Mouse (Mus musculus): ENCODE results near the gene Smarcd1. TPM values are rescaled to one million over a fixed set of nuclear protein-coding genes. Genes with fewer than 3 reads are reported as not detected.

Gene Smarcd1
- 10 to 100 TPM; 60.5 to 72.8 TPM for total RNA-seq (2023)

DNA sequence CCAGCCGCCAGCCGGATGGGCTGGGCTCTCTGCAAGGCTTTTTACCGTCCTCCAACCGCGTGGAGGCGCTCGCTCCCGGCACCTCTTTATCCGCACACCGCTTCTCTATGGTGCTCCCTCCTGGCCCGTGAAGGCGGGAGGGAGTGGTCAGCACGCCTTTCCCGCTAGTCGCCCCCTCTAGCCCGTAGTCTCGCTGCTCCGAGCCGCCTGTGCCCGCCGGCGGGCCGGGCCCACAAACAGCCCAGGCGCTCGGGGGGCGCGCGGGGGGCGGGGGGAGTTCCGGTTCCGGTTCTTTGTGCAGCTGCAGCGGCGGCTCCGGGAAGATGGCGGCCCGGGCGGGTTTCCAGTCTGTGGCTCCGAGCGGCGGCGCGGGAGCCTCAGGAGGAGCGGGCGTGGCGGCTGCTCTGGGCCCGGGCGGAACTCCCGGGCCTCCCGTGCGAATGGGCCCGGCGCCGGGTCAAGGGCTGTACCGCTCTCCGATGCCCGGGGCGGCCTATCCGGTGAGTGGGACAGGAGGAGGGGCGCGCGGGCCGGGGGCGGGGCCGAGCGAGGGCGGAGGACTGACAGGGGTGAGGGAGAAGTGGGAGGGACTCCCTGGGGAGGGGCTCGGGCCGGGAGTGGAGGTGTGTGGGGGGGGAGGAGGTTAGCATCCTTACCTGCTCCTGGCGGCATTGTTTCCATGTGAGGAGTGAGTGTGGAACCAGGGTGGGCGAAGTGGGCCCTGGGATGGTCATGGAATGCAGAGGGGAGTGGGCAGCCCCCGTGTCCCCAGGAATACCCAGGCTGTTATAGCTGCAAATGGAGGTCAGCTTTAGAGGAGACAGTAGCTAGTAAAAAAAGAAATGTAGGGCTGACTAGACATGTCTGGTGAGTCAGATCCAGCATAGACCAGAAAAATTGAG lies at the start of gene Smarcd1:
Smarcd1 (plus strand) TSS at position 131 of the 902 bp plus-strand sequence.

DNA sequence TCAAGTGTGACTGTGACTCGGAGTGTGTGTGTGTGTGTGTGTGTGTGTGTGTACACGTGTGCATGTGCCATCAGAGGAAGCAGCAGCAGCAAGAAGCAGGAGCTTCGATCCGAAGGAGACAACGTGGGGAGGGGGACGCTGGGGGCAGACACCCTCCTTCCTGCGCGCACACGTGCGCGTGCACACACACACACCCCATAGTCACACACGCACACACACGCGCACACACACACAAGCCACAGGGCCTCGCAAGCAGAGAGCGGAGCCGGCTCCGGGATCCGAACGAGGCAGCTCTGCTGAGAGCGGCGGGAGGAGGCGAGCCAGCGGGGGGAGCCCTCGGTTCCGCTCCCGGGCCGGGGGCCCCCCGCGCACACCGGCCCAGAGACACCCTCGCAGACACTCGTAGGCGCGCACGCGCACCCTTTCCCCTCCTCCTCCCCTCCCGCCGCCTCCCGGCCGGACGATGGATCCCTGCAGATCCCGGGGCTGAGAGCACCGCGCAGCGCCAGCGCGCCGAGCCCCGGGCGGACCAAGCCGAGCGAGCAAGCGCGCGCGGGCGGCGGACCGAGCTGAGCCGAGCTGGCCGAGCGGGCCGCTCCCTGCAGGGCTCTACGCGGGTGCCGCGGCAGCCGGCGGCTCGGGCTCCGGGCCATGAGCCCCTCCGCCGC lies 31.6 kb upstream of the Smarcd1 start, which contains the start of gene Asic1:
Asic1 (plus strand) TSS at position 215 of the 668 bp plus-strand sequence.

DNA sequence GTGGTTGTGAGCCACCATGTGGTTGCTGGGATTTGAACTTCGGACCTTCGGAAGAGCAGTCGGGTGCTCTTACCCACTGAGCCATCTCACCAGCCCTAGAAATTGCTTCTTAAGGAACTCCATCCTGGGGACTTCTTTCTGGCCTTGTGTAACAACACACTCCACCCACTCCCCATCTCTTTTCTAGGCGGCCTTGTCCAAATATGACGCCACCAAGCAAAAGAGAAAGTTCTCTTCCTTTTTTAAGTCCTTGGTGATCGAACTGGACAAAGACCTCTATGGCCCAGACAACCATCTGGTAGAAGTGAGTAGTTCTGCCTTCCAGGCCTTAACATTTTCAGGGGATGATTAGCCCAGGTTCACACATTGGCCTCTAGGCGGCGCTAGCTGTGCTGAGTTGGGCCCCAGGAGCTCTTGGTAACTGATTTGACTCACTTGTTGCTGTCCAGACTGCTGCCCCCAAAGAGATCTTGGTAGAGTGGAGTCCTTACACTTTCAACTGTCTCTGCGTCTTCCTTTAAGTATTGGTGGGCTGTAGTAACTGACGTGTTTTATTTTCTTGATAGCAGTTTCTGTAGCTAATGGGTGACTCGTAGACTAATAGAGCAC lies 3.6 kb downstream of the Smarcd1 start, which contains the start of gene Gm17349:
Gm17349 (minus strand) TSS at position 51 of the 609 bp plus-strand sequence.

DNA sequence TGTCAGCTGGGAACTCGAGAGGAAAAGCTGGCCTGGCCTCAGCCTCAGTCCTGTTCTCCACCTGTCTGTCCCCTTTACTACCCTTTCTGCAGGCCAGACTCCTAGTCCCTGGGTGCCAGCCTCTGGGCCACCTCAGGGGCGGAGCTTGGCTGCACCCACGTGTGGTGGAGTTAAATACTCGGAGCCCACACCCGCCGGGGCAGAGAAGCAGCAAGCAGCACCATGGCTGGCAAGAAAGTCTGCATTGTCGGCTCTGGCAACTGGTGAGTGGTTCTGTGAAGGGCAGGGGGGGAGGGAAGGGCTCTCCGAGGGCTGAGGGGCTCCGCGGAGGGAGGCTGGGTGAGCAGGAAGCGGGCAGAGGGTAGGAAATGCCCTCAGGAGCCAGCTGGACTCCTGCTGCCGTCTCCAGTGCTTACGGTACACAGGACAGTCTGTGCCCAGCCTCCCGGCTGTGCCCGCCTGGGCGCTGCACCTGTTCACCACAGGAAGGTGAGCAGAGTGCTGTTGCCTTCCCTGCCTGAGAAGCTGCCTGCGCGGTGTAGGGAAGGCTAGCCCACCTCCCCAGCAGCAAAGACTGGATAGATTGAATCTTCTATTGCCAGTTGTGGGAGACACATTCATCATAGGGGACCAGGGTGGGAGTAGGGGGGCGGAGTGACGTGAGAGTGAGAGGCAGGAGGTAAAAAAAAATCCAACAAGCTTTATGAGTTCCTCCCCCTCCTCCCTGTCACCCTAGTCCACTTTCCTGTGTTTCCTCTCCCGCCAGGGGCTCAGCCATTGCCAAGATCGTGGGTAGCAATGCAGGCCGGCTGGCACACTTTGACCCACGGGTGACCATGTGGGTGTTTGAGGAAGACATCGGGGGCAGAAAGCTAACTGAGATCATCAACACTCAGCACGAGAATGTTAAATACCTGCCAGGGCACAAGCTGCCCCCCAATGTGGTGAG lies 15.7 kb downstream of the Smarcd1 start, which contains the start of gene Gpd1:
Gpd1 (plus strand) TSS at position 130 of the 949 bp plus-strand sequence.

DNA sequence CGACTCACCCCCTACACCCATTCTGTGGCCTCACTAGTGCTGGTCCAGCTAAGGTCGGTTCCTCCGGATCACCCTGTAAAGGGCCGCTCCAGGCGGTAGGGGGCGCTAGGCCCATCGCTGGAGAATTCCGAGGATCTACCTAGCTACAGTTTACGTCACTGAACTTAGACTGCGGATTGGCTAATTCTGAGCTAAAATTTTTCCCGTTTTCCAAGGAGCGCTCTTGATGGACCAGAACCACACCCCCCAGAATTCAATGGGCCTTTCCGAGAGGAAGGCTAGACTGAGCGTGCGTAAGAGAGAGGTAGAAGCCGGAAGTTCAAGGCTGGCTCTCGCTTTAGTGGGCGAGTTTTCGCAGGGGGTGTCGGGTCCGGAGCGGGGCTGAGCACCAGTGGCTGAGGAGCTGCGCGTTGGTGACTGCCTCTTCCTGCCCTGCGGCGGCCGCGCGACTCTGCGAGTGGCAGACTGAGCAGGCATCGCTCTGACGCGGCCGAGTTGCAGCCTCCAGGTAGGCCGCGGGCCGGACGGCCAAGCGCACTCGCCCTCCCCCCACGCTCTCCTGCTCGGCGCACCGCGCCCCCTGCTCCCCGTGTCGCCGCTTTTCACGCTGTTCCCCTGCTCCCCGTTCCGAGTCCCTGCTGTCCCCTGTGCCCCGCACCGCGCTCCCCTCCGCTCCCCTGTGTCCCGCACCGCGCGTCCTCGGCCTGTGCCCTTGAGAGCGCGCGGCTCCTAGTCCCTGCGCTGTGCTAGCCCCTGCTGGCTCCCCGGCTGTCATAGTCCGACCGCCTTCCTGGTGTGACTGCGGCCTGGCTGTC lies 23.6 kb downstream of the Smarcd1 start, which contains the start of gene Cox14:
Cox14 (plus strand) TSS at position 278 of the 815 bp plus-strand sequence.

Other genes starting within 250 kb of the Smarcd1 start
- gene Nckap5l, start 244.4 kb upstream of the Smarcd1 start, total RNA-seq (2023) = 1 to 10 TPM; 6.8 to 8.1 TPM
- 10 to 100 TPM in 1 of 2 experiments, 1 to 10 TPM in 1; 8.0 to 11.9 TPM for gene Bcdin3d, start 227.4 kb upstream of the Smarcd1 start, total RNA-seq (2023)
- not detected for gene Faim2, start 174.0 kb upstream of the Smarcd1 start, total RNA-seq (2023)
- not detected for gene Aqp2, start 123.1 kb upstream of the Smarcd1 start, total RNA-seq (2023)
- gene Aqp5, start 111.3 kb upstream of the Smarcd1 start, total RNA-seq (2023) = not detected
- gene Aqp6, start 100.7 kb upstream of the Smarcd1 start, total RNA-seq (2023) = not detected
- gene Racgap1, start 50.5 kb upstream of the Smarcd1 start, total RNA-seq (2023) = 1 to 10 TPM; 4.6 to 6.1 TPM
- gene Asic1, start 31.8 kb upstream of the Smarcd1 start, total RNA-seq (2023) = not detected
- 1 to 10 TPM; 6.1 to 6.7 TPM for gene Gm17349, start 3.4 kb downstream of the Smarcd1 start, total RNA-seq (2023)
- gene Gpd1, start 15.4 kb downstream of the Smarcd1 start, total RNA-seq (2023) = under 1 TPM; 0.67 to 0.98 TPM
- gene Cox14, start 23.5 kb downstream of the Smarcd1 start, total RNA-seq (2023) = 10 to 100 TPM; 47.2 to 48.6 TPM
- gene Cers5, start 70.8 kb downstream of the Smarcd1 start, total RNA-seq (2023) = 10 to 100 TPM; 56.3 to 59.3 TPM
- gene Lima1, start 173.3 kb downstream of the Smarcd1 start, total RNA-seq (2023) = under 1 TPM; 0.47 to 0.78 TPM

Data from B cell, adult 67 days (primary cell).